Mouse (Mus musculus) adrenal gland, adult 18-20 months (tissue): Measurements from ENCODE around the gene Fzd1. TPM values are rescaled to one million over a fixed set of nuclear protein-coding genes. Genes with fewer than 3 reads are reported as not detected.

Experiments used
- DNase-seq, 2 experiments: peaks; one replicate each; pipeline ENCODE4 v3.0.0; 2021 to 2022; ENCODE audit warnings: low spot score in 2 of 2
- microRNA-seq, 2 experiments: library from miRNA; unstranded; fragments of <30 nt; microRNA quantifications; one replicate each; pipeline ENCODE4 v1.2.0; 2021; ENCODE audit warnings: borderline number of aligned reads in 2 of 2
- total RNA-seq, 2 experiments: library from RNA; stranded (reverse); gene quantifications; 1 replicate in 1 of 2; 2 replicates in 1 of 2; pipeline ENCODE4 v1.2.3; 2021

The Fzd1 gene
- total RNA-seq, 2 experiments from 2014 or later: 14.4 to 14.5 TPM

DNA sequence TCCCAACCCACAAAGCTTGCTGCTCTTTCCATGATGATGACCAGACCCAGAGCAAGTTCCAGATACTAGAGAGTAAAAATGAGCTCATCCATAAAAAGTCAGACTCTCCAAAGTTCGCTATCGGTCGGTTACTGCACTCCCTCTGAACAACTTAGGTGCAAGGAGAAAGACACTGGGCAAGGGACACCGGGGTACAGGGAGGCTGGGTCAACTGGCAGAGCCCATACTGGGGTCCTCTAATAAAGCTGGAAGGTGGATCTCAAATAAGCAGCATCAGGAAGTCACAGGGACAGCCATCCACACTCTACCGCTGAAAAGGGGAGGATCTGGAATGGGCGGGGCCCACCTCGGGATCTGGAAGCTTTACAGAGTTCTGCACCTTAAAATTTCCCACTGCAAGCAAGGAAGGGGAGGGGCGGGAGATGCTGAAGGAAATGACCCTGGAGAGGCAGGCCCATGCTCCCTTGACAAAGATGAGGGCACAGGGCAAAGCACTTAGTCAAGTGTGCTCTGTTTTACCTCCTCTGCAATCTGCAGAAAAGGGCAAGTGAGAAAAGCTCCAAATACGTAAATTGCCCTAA lies 3.0 kb downstream of the Fzd1 start:
- no peak for DNase-seq

DNA sequence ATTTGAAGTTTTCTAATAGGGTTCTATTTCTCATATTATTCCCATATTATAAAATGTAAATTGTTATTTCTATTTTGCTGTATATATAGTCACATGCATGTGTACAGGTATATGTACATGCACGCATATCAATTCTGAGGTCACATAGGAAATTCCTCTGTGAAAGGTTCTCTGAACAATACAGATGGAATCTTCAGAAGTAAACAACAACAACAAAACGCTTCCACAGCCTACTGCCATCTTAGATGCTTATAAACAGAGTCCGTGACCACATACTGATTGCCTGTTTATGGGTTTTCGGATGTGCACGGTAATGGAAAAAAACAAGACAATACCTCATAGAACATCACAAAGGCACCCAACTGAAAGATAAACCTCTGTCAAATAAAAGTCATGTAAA lies 4.7 kb downstream of the Fzd1 start:
- DNase-seq: no peak

DNA sequence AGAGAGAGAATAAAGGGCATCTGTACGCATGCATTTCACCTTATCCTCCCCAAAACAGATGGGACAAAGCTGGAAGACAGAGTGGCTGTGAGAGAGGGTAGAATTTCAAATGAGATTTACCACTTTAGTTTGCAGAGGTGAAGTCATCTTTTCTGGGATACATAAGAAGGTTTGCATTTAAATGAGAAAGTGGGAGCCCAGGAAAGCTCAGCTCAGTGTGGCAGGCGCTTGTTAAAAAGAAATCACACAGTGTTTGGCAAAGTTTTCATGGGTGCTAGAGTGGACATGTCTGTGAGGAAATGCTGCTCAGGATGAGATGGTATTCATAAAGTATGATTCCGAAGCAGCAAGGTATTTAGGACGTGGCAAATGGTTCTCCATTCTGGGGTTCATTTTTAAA lies 15.1 kb downstream of the Fzd1 start:
- DNase-seq: no peak

DNA sequence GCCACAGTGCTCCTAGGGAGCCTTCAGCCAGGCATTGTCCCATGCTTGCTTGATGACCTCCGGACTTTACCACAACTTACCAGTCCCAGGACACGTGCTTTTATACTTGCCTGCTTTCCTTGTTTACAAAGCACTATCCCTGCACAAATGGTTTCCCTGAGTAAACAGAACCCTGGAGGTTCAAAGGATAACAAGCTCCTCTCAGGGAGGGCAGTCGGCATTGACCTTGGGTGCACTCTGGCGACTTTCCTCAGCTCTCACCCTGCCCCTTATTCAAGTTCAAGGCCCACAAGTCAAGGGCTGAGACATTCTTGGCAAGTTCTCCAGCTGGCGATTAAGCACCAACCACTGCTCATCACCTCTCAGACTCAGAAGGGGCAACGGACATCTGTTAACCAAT lies 20.8 kb downstream of the Fzd1 start:
- no peak for DNase-seq

DNA sequence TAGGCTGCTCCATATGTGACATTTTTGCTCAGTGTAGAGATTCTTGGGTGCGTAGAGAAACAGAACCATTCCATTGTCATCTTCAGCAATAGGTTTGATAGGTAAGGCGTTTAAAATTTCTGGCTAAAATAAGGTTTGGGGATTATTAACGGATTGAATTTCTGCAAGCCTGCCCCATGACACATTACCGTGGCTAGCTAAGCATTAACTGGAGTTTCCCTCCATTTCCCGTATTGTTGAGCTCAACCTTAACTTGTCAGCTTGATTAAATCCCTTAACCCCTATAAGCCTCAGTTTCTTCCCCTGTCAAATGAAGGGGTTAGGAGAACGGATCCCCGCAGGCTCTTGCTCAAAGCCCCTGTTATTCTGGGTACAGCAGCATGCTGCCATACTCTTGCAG lies 22.4 kb downstream of the Fzd1 start:
- DNase-seq: no peak

DNA sequence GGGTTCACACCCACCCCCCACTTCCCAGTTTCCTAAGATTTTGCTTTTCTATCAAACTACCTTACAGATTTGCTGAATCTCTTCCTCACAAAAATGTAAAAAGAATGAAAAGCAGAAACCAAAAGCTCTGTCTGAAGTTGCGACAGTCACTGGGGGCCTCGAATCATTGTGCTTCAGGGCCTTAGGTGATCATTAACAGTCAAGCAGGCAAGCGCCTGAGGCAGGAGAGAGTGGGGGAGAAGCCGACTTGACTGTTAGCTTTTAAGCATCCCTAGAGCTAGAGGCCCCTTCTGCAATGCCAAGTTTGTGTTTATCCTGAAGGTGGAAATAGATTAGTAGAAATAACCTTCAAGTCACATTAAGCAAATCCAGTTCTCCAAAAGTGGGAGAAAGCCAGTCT lies 24.6 kb downstream of the Fzd1 start:
- DNase-seq: no peak

DNA sequence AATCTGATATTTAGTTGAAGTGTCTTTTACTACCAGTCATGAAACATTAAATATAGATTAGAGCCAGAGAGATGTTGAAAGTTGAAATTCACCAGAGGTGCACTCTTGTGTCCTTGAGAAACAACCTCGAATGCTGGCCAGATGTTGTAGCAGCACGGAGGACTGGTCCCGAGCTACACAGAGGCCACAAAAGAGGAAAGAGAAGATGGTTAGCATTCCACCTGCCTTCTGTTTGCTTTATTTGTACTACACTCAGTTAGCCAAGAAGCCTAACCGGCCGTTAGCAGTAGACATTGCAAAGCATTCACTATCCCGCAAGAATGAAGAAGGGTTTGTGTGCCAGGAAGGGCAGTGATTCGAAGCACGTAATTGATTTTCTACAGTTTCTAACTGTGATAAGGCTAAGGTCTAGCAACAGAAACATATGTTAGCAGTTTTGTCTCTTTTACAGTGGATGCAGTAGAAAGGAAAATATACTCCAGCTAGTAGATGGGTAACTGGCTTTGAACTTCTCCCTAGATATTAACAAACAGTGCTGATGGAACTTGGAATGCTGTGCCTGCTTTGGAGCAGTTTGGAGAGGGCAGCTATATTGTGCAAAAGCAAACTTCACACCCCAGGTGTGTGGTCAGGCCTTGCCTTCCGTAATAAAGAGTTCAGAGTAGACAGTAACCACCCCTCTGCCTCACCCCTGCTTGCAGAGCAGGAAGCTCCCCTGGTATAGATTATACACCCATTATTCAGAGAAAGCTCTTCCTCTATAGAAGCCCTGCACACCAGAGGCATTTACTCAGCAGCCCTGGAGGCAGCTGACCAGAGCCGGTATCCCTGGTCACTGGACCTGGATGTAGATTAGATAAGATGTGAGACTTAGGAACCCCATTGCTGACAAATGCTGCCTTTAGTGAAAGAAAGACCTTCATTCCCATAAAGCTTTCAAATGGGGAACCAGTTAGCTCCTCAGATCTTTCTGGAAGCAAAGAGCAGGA lies 25.3 kb downstream of the Fzd1 start:
- DNase-seq: no peak

DNA sequence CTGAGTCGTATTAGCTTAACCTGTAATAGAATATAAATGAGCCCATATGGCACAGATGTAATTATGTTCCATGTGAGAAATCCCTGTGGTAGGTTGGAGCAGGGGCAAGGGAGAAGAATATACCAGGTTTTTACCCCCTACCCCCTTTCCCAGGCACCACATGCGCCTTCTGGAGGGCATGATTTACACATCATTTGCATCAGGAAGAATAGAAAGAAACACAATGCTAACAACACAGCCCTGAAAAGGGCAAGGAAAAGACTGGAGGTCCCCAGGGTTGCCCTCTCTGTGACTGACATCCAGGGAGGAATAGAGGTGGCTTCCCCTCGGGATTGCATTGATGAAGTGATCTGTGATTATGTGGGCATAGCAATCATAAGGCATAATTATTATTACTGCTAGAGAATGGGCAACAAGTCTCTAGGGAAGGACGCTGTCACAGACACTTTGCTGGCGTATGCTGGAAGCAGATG lies 26.1 kb downstream of the Fzd1 start:
- DNase-seq: no peak

DNA sequence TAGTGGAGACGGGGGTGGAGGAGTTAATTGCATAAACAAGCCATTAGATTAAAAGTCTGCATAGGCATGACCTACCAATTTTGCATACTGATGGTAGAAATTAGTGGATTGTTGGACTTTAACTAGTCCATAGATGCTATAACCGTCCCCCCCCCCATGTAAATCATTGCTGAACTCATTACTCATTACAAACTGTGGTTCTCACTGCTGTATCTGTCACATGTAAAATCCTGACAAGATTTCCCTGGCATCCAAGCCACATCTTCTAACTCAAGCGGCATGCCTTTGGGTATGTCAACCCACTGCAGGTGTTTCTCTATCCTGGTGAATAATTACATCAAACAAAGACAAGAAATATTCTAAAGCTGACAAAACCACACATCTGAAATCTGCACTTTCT lies 26.8 kb downstream of the Fzd1 start:
- no peak for DNase-seq

Small RNA genes within 50 kb of the gene (microRNA-seq; reads per million reads assigned to microRNA genes)
- 0 reads per million in 2 experiments for gene Gm44483
